Comparison of ENCODE assay signal across 35 mouse cellular contexts in genomic region chr19:22682238-22682637, GRCm38 (mm10).
"Had no signal": no experiment of that assay in that cellular context is flagged by ENCODE, and none has a peak within 500 bp of the region (broad histone marks: within the 10 kb centered on the region; RNA-seq: fewer than 3 reads in every experiment).

No protein-coding gene starts in this region.

- H3K9ac ChIP-seq: heart, embryonic 12.5 days; heart, embryonic 13.5 days; heart, embryonic 15.5 days; hindbrain, embryonic 12.5 days; hindbrain, embryonic 13.5 days; hindbrain, embryonic 14.5 days; hindbrain, embryonic 15.5 days; intestine, embryonic 15.5 days; kidney, embryonic 15.5 days had no signal

- ATAC-seq: hindbrain, embryonic 16.5 days; hindbrain, postnatal 0 days; inflammation-experienced regulatory T-cells, adult 6 months; intestine, embryonic 15.5 days; intestine, embryonic 16.5 days; intestine, postnatal 0 days had no signal

- DNase-seq: heart, postnatal 10 days; heart, postnatal 14 days; heart, postnatal 36 days; heart, postnatal 4 days; kidney, adult 11 months; kidney, adult 18-20 months; kidney, adult 2 months; kidney, adult 8-10 months; kidney, adult 9 months; kidney, postnatal 10 days; kidney, postnatal 14 days; kidney, postnatal 25 days; kidney, postnatal 36 days; kidney, postnatal 4 days; layer of hippocampus, adult 9-11 months; layer of hippocampus, postnatal 36 days had no signal

- H3K36me3 ChIP-seq: heart, embryonic 10.5 days; heart, embryonic 12.5 days; heart, embryonic 13.5 days; heart, embryonic 15.5 days; hindbrain, embryonic 10.5 days; hindbrain, embryonic 12.5 days; hindbrain, embryonic 13.5 days; hindbrain, embryonic 15.5 days; intestine, embryonic 15.5 days; kidney, embryonic 15.5 days had no signal

- H3K4me3 ChIP-seq: heart, embryonic 10.5 days; heart, embryonic 12.5 days; heart, embryonic 13.5 days; heart, embryonic 15.5 days; hindbrain, embryonic 10.5 days; hindbrain, embryonic 12.5 days; hindbrain, embryonic 13.5 days; hindbrain, embryonic 15.5 days; intestine, embryonic 15.5 days; kidney, embryonic 15.5 days; layer of hippocampus, adult 2 months had no signal

- H3K4me1 ChIP-seq: heart, embryonic 10.5 days; heart, embryonic 13.5 days; heart, embryonic 15.5 days; hindbrain, embryonic 10.5 days; hindbrain, embryonic 12.5 days; hindbrain, embryonic 13.5 days; hindbrain, embryonic 15.5 days; intestine, embryonic 15.5 days; kidney, embryonic 15.5 days had no signal

- H3K9me3 ChIP-seq: heart, embryonic 10.5 days; heart, embryonic 12.5 days; heart, embryonic 13.5 days; heart, embryonic 15.5 days; hindbrain, embryonic 10.5 days; hindbrain, embryonic 12.5 days; hindbrain, embryonic 13.5 days; hindbrain, embryonic 15.5 days; intestine, embryonic 15.5 days; kidney, embryonic 15.5 days had no signal

- H3K27me3 ChIP-seq: heart, embryonic 12.5 days; heart, embryonic 13.5 days; heart, embryonic 15.5 days; hindbrain, embryonic 12.5 days; hindbrain, embryonic 13.5 days; hindbrain, embryonic 15.5 days; intestine, embryonic 15.5 days; kidney, embryonic 15.5 days had no signal

- H3K27ac ChIP-seq: heart, embryonic 10.5 days; heart, embryonic 13.5 days; heart, embryonic 15.5 days; hindbrain, embryonic 10.5 days; hindbrain, embryonic 12.5 days; hindbrain, embryonic 13.5 days; hindbrain, embryonic 15.5 days; hindbrain, postnatal 0 days; intestine, embryonic 15.5 days; kidney, embryonic 15.5 days; kidney, postnatal 0 days; layer of hippocampus, adult 2 months had no signal

- H3K4me2 ChIP-seq: heart, embryonic 11.5 days; heart, embryonic 12.5 days; heart, embryonic 13.5 days; heart, embryonic 15.5 days; hindbrain, embryonic 12.5 days; hindbrain, embryonic 13.5 days; hindbrain, embryonic 14.5 days; hindbrain, embryonic 15.5 days; intestine, embryonic 15.5 days; kidney, embryonic 15.5 days had no signal
